Comparison of ENCODE assay signal across 10 mouse cellular contexts in the genomic region with DNA sequence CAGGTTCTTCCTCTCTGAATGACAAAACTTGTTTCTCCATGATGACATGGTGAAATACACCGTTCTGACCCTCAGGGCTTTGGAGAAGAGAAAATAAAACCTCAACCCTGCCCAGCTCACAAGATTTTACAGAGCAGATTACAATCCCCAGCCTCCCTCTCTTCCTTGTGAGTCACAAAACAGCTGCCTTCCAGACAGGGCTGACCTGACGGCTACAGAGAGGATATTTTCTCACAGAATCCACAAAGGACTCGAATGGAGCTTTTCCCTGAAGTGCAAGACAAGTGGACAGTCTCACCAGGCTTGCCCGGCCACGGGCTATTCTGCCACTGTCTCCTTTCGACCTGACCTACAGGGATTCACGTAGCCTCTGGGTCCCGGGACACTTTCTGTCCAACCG.
DNase-seq lines count a peak whose midpoint lies in the region; ATAC-seq and TF ChIP-seq lines count a peak whose summit lies in the region.
"Had no signal": no experiment of that assay in that cellular context is flagged by ENCODE, and none has a peak within 500 bp of the region (broad histone marks: within the 10 kb centered on the region; RNA-seq: fewer than 3 reads in every experiment).

No protein-coding gene starts in this region.

- no peak for TF ChIP-seq CTCF in kidney, postnatal 0 days (IDR thresholded peaks at IDR 0.05; ENCODE audit: low read depth)

- H3K36me3 ChIP-seq in kidney, postnatal 0 days (ENCODE audit: insufficient read depth, low read length) = no peaks in the 10 kb centered on the region
- H3K36me3 ChIP-seq in forebrain, embryonic 13.5 days (ENCODE audit: poor library complexity, severe bottlenecking) = no peaks in the 10 kb centered on the region
- H3K36me3 ChIP-seq: embryonic facial prominence, embryonic 13.5 days had no signal

- DNase-seq in kidney, postnatal 0 days (ENCODE audit: low spot score) = no peak
- DNase-seq in kidney, postnatal 25 days = no peak
- peak; percentile 72 for DNase-seq in NIH3T3 (ENCODE audit: low read depth)
- no peak for DNase-seq in right cerebral cortex, postnatal 25 days
- no peak for DNase-seq in c-Kit-positive CD71-positive TER-119-positive erythroid progenitor cells, embryonic 14.5 days (ENCODE audit: low spot score)
- DNase-seq: retina, postnatal 1 day had no signal

- no peaks in the 10 kb centered on the region for H3K27me3 ChIP-seq in kidney, postnatal 0 days (ENCODE audit: insufficient read depth, low read length)
- no peaks in the 10 kb centered on the region for H3K27me3 ChIP-seq in forebrain, embryonic 13.5 days
- H3K27me3 ChIP-seq: embryonic facial prominence, embryonic 13.5 days; limb, embryonic 12.5 days had no signal

- H3K9me3 ChIP-seq in kidney, postnatal 0 days (replicated peaks; ENCODE audit: low read length) = no peaks in the 10 kb centered on the region
- no peaks in the 10 kb centered on the region for H3K9me3 ChIP-seq in forebrain, embryonic 13.5 days (replicated peaks)
- H3K9me3 ChIP-seq: embryonic facial prominence, embryonic 13.5 days; limb, embryonic 12.5 days had no signal

- ATAC-seq in kidney, postnatal 0 days (replicated peaks; ENCODE audit: low FRiP score, low read depth) = no peak
- no peak for ATAC-seq in forebrain, embryonic 13.5 days
- ATAC-seq in megakaryocyte, adult 5-6 weeks (ENCODE audit: poor library complexity, severe bottlenecking) = peak; percentile 60

- no peak overlapping the region for H3K9ac ChIP-seq in kidney, postnatal 0 days (ENCODE audit: low read depth, low read length)
- H3K9ac ChIP-seq in forebrain, embryonic 13.5 days = no peak overlapping the region
- H3K9ac ChIP-seq: embryonic facial prominence, embryonic 13.5 days; limb, embryonic 12.5 days had no signal

- H3K4me3 ChIP-seq in kidney, postnatal 0 days (replicated peaks; ENCODE audit: low read depth, low read length) = no peak overlapping the region
- no peak overlapping the region for H3K4me3 ChIP-seq in forebrain, embryonic 13.5 days
- H3K4me3 ChIP-seq: embryonic facial prominence, embryonic 13.5 days; limb, embryonic 12.5 days had no signal

- 0 out of 2 replicates have a peak overlapping the region, but pooled peaks have one; percentile 21 for H3K4me2 ChIP-seq in kidney, postnatal 0 days (ENCODE audit: low read length)
- no peak overlapping the region for H3K4me2 ChIP-seq in forebrain, embryonic 13.5 days
- H3K4me2 ChIP-seq: embryonic facial prominence, embryonic 13.5 days; limb, embryonic 12.5 days had no signal

- WGBS in kidney, postnatal 0 days = 39% methylated on average over 9 of the region's 9 CpGs
- WGBS in forebrain, embryonic 13.5 days = 28% methylated on average over 9 of the region's 9 CpGs

- no peak overlapping the region for H3K27ac ChIP-seq in kidney, postnatal 0 days
- peak overlapping the region; percentile 10; the same call in 1 of the 2 replicates for H3K27ac ChIP-seq in forebrain, embryonic 13.5 days
- H3K27ac ChIP-seq: embryonic facial prominence, embryonic 13.5 days; limb, embryonic 12.5 days had no signal

- peaks cover 27% of the 10 kb centered on the region; the same call in 1 of the 2 replicates for H3K4me1 ChIP-seq in kidney, postnatal 0 days (replicated peaks; ENCODE audit: insufficient read depth, low read length)
- H3K4me1 ChIP-seq in forebrain, embryonic 13.5 days = peaks cover 52% of the 10 kb centered on the region
